Mouse (Mus musculus) lung, postnatal 14 days (tissue): ENCODE results near the gene Lsm11.

Experiments used
- DNase-seq: peaks from one replicate; pipeline ENCODE4 v3.0.0; 2021

Lsm11 gene

DNA sequence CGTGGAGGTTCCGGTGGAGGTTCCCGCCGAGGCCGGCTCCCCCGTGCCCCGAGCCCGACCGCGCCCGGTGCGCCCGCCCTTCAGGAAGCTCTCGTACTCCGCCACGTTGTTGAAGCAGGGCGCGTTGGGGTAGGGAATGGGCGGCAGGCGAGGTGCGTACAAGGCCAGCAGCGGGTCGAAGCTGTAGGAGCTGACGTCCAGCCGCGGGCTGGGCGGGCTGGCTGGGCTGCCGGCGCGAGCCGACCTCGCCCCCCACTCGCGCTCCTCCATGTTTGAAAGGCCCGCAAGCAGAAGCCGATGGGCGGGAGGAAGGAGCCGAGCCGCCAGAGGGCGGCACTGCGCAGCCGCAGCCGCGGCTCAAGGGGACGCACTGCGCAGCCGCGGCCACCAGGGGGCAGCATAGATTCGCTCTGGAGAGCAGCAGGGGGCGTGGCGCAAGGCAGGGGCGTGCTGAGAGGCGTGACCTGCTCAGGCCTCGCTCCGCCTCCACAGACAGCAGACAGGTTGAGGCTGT is at the start of gene Lsm11:
Gene Lsm11 (minus strand): TSS at position 293 of the 514 bp plus-strand sequence.
- peak; percentile 99 for DNase-seq

DNA sequence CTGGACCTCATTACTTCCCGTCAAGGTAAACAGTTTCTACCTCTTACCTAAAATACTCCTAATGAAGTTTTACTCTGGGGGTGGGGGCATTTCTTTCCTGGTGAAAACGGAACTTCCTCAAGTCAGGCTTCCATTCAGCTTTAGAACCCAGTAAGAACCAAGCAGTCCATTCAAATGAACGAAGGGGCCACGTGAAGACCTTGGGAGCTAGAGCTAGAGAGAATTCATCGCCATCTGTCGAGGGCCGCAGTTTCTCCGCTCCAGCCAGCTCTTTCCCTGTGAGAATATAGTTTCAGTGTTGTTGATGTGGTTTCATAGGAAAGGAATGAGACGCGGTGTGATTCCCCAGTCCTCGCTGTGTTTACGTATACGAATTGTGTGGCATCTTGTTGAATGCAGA is 47.4 kb upstream of the Lsm11 start:
- DNase-seq, result no peak

DNA sequence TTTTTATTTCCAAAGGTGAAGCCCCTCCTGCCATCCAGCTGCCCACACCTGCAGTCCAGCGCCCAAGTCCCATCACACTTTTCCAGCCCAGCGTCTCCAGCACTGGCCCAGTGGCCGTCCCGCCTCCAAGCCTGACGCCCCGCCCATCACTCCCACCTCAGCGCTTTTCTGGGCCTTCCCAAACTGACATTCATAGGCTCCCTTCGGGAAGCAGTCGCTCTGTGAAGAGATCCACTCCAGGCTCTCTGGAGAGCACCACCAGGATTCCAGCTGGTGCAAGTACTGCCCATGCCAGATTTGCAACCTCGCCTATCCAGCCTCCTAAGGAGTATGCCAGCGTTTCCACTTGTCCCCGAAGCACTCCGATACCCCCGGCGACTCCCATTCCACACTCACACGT is 46.9 kb upstream of the Lsm11 start:
- peak; percentile 48 for DNase-seq

DNA sequence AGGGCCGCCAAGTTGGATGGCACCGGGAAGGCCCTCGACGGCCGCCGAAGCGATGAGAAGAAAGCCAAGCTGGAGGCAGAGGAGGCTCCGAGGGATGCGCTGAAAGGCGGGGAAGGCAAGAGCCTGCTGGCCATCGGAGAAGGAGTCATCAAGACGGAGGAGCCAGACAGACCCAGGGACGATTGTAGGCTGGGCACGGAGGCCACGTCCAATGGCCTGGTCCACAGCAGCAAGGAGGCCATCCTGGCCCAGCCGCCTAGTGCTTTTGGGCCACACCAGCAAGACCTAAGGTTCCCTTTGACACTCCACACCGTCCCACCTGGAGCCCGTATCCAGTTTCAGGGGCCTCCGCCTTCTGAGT is 36.1 kb upstream of the Lsm11 start:
- no peak for DNase-seq

DNA sequence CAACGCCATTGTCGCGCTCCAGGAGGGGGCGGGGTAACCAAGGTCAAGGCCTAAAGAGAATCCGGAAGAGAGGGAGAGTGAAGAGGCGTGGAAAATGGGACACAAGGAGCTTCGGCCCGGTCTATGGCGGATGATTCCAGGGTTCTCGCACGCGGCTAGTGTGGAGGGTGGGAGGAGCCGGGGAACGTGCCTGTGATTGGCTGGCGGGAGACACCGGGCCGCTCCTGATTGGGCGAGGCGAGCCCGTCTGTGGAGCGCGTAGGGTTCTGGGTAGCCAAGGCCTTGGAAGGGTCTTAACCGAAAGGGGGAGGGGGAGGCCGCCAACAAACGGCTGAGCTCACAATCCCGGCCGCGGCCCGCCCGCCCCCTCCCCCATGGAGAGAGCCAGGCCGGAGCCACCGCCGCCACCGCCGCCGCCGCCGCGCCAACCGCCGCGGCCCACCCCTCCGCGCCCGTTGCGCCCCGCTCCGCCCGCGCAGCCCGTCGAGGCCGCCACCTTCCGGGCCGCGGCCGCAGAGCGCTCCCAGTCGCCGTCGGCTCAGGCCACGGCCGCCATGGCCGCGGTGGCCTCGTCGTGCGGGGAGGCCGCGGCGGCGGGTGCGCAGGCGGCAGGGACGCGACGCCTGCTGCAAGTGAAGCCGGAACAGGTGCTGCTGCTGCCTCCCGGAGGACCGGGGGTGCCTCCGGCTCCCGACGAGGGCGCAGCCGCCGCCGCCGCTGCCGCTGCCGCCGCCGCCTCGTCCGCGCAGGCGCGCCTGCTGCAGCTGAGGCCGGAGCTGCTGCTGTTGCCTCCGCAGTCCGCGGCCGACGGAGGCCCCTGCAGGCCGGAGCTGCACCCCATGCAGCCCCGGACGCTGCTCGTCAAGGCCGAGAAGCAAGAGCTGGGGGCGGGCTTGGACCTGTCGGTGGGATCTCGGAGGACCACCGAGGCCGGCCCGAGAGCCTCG is 35.5 kb upstream of the Lsm11 start, which contains the start of gene Sox30:
Gene Sox30 (plus strand): TSS at position 365 of the 947 bp plus-strand sequence.
- DNase-seq, result peak; percentile 52

DNA sequence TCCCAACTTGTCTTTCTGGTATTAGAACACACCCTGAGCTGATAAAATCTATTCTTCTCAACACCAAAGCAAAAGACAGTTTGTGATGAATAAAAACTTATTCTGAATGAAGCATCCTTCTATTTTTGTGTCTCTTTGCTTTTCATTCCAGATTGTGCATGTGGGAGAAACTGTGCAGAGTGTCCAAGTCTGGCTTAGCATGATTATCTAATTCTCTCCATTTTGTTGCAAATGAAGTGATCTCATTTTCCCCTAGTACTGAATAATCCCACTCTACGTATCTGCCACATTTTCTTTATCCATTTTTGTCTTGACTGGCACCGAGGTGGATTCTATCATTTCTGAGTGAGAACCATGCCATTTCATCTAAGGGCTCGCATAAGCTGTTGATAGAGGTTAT is 31.3 kb upstream of the Lsm11 start:
- no peak for DNase-seq

DNA sequence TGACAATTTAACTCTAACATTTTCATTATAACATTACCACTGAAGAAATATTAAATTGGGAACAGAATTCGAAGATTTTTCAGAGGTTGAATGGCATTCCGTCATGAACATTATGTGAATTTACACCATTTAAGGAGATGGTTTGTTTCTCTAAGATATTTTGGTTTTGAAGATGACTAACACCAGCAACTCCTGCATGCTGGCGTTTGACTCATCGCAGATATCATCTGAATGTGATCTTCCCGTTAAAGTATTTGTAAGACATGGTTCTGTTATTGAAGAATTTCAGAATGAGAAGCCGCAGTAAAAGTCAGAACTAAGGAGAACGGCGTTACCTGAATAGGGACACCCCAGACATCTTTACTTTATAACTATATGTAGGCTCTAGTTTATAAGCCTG is 29.7 kb upstream of the Lsm11 start:
- DNase-seq, result no peak

DNA sequence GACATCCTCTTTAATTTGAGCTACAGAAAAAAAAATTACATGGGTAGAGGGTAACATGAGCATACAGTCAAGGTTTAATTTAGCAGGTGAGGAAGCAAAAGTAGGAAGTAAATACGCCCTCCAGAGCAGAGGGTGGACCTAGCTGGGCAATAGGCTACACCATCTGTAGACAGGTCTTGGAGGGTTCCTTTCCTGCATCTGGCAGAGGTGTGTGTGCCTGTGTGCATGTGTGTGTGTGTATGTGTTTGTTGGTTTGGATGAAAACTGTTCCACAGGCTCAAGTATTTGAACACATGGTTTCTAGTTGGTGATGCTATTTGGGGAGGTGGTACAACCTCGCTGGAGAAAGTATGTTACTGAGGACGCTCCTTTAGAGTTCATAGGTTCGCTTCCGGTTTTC is 28.9 kb upstream of the Lsm11 start:
- no peak for DNase-seq

DNA sequence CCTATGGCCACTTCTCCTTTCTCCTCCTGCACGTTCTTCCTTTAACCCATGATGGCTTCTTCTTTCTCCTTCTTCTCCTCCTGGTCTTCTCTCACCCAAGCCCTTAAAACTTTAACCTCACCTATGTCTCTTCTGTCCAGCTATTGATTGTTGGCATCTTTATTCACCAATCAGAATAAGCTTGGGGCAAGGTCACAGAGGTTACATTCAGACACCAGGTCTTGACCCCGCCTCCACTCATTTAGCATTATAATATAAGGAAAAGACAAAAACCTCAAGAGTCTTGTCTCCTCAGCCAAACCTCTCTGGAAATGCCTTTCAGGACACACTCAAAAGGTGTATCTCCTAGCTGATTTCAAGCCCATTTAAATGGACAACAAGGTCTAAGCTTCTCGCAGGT is 23.7 kb upstream of the Lsm11 start:
- no peak for DNase-seq

DNA sequence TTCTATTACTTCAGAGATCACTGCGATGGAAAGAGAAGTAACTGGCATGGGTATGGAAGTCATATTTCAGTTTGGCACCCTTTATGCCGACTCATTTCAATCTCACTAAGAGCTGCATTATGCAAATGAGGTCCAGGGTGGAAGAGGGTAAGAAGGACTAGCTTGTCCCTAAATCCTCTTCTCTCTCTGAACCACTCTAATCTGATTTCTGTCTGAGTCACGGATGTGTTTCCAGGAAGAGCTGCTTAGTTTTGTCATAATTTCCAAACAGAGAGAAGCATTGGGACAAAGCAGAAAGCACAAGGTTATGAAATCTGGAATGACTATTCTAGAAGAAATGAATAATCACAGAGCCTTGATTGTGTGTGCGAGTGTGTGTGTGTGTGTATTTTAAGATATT is 22.2 kb upstream of the Lsm11 start:
- DNase-seq, result no peak

DNA sequence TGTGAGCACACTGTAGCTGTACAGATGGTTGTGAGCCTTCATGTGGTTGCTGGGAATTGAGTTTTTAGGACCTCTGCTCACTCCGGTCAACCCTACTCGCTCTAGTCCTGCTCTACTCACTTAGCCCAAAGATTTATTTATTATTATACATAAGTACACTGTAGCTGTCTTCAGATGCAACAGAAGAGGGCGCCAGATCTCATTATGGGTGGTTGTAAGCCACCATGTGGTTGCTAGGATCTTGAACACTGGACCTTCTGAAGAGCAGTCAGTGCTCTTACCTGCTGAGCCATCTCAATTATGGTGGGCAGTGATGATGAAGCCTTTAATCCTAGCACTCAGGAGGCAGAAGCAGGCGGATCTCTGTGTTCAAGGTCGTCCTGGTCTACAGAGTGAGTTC is 15.3 kb upstream of the Lsm11 start:
- no peak for DNase-seq

DNA sequence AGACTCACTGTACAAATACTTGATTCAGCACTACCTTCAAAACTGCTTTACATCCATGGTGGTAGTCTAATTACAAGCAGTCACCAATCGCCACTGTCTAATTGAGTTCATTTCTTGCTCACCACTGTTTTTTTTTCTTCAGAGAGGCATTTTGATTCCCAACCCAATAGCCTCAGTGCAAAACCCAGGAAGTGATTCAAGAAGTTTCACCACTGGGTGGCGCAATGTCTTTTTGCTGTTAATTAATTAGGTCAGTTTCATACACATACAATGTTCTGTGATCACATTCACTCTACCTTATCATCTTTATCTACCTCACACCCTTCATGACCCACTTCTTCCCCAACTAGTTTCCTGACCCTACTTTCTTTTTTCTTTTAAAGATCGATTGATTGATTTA is 14.9 kb upstream of the Lsm11 start:
- DNase-seq, result peak; percentile 46

DNA sequence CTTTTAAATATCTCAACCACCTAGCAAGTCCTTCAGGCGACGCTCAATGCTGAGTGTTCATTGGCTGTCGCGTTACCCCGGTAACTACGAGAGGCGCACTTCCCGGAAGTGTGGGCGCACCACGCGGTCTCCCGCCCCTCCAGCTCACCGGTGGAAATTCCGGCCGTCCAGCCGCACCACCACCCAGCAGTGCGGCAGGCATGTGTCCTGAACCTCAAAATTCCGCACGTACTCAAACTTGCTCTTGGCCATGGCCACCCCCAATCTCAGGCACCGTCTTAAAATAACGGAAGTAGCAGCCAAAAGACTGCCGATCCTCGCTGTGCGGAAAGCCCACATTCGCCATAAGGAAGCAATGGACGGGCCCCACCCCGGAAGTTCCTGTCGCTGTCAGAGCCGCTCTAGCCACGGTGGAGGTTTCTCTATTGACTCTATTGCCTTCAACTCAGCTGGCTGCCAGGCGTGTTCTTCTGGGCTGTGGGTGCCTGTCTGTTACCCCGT is 10.4 kb upstream of the Lsm11 start, which contains the start of gene Thg1l:
Gene Thg1l (minus strand): TSS at position 368 of the 501 bp plus-strand sequence.
- peak; percentile 90 for DNase-seq

DNA sequence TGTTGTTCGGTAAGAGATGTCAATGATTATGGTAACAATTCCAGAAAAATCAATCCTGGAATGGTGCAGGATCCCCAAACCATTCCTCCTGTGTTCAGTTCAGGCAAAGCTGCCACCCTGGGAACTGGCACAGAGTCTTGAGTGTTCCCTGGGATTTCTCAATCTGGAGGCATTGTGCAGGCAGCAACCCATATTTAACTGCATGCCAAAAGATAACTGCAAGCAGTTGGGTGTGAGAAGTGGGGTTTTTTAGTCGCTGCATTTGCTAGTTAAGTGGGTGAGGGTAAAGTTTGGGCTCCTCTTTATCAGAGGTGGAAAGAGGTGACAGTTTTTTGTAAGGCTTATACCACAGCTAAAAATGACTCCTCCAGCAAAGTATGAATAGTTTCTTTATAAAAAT is 2.8 kb upstream of the Lsm11 start:
- DNase-seq, result no peak

DNA sequence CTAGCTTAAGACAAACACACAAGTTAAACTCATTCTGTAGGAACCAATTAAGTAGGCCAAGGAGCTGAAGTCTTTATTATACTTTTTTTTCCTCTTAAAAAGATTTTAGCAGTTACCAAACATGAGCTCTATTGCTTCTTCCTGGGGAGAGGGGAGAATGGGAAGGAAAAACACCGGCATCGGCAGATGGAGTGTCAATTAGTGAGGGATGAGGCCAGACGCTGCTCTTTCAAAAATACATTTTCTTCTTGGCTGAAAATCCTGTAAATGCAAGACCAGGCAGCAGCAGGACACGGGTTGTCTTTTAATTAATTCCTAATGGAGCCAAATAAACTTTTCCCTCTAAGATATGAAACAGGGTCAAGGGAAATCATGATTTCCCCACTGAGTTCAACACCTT is 2.1 kb upstream of the Lsm11 start:
- no peak for DNase-seq

DNA sequence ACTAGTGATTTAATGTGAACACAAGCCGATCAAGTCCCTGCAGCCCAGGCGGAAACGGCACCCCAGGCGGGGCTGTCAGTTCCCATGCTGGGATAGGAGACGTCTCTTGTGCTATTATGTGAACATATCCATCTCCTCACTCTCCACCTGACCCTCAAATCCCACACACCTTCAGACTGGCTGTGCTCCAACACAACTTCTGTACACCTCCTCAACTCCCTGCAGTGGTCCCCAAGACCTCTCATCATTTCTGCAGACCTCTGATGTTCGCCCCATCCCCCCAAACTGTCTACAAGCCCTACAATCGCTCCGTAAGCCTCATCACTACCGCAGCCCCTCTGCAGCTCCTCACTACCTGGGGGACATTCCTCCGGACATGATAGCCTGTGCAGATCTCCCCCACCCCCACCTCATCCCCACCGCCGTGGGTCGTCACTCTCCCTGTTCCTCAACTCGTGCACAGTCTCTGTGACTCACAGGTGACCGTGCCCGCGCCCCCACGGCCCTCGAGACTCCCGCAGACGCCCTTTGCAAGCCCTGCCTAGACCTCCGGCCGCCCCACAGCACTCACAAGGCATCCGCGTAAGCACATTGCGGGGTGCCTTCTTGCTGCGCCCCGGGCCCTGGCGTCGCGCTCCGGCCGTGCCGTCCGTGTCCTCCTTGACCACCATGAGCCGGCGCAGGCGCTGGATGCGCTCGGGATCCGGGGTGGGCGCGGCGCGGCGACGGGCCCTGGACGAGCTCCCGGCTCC is 668 bp downstream of the Lsm11 start:
- no peak for DNase-seq

DNA sequence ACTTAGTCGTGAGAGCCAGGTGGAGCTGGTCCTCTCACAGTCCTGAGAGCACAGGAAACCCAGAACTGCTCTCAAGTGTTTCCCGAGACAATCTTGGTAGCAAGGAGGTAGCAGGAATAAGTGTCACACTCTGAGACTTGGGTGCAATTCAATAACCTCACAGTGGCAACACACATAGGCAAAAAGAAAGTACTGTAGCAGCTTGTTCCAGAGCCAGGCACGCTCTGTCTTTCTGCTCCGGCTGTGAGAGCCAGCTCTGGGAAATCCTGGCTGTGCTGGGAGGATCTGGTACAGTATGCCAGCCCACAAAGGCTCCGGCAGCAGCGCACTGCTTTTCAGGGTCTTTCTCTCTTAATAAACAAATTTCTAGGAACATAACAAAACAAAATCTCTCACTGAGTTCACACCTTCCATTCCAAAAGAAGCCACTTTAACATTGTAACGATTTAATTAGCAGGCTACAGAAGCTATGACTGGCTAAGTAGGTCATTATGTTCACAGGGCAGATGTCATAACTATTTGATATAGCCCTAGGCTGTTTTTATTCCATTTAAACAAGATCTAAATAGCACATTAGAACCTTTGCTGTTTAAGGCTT is 1.5 kb downstream of the Lsm11 start:
- DNase-seq, result no peak

DNA sequence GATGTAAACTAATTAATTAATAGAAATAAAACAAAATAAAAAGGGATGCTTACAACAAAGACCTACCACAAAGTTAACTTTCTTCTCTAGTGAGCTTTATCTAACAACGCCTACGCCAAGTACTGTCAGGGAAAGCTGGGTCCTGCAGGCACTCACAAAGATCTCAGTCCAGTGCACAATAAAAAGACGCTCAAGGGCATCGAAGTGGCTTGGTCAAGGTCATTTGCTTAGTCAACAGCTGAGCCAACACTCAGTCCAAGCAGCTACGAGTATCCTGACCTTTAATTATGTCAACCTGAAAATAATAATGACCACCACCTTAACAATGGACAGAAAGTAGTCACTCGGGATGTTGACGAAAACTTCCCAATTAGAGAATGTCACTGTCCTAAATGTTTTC is 2.5 kb downstream of the Lsm11 start:
- DNase-seq, result no peak

DNA sequence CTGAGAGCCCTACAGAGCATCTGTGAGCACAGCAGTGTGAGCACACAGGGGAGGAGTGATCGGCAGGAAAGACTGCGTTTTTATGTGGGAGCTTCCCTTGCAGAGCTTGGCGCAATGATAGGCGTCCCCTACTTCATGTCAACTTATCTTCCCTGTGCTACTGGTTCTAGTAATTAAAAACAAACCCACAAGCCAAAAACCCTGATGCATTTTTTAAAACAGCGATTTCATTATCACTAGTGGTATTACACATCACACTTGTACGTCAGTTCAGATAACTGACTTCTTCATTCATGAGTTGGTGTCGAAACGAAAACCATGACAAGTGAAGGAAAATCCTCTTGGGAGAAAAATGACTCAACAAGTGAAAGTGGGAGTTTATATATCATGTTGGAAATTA is 5.8 kb downstream of the Lsm11 start:
- DNase-seq, result no peak

DNA sequence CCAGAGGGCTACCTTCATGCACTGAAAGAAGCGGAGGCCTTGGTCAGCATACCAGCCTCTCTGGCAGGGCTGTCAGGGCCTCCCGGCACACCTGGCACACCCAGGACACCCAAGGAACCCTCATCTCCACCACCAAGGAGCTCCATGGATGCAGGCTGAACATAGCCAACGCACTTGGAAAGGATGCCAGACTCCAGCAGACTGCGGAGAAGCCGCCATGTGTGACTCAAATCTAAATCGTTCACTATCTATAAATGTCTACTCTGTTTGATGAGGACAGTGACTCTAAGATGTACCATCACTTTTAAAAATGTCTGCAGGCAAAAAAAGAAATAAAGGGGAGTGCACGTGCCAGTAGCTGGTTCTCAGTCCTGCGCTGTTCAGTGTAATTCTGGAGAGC is 7.3 kb downstream of the Lsm11 start:
- DNase-seq, result no peak

DNA sequence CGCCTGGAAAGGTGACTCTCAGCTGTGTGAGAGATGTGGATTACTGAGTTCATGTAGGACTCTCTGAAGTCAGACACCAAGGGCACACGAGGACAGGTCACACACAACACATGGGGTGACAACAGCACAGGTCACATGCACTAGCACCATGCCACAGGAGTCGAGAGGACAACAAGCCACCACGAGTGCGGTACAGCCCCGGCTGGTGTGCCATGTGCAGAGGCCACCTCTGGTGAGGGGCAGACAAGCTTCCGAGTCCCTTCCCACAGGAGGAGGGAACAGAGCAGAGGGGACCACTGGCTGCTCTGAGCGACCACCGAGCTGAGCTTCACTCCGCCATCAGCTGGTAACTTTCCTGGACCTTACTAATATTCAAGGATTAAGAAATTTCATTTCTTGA is 12.0 kb downstream of the Lsm11 start:
- no peak for DNase-seq

DNA sequence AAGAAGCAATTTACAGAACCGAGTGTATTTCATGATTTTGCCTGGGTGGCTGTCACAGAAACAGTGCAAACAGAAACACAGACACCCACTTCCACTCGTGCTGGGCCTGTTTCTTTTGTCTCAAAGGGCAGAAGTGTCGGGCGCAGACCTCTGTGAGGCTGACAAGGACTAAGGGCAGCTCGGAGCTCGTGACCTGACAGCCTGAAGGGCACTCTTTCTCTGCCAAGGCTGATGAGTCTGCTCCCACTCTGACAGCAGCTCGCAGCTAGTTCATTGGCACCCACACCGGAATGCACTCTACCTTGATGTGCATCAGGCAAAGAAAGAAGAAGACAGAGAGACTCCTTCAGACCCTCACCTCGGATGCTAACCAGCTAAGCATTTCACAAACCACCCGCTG is 15.2 kb downstream of the Lsm11 start:
- DNase-seq, result no peak

DNA sequence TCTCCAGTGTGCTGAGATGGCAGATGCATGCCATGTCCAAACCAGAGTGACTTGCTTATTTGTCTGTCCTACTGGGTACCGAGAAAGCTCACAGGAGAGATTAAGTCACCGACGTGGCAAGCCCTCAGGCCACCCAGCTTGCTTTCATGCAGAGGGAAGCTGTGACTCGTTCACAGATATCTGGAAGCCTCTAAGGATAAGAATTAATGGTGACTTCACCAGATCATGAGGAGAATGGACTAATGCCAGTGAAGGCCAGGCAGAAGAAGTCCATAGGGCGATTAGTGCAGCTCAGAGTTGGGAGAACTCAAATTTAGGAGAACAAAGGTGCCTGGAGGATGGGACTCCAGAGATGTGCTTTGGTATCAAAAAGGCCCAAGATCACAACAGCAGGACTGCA is 17.3 kb downstream of the Lsm11 start:
- DNase-seq, result no peak
